ENCODE assay signal across 8 mouse cellular contexts in genomic region chr6:34910371-34911219, GRCm38 (mm10). TPM values are rescaled to one million over a fixed set of nuclear protein-coding genes. Genes with fewer than 3 reads are reported as not detected.
DNase-seq lines count a peak whose midpoint lies in the region; ATAC-seq lines count a peak whose summit lies in the region.

Gene Wdr91, minus strand, starts transcription at chr6:34910876.

- DNase-seq in CD8-positive naive resting alpha-beta T cell, adult 2 months (ENCODE audit: low read depth in 2 of 2, low spot score in 2 of 2), result peak; percentile 89 to 93
- DNase-seq in c-Kit-positive CD71-negative TER-119-negative erythroid progenitor cells, embryonic 14.5 days (ENCODE audit: low read depth), result peak; percentile 81
- DNase-seq in forebrain, embryonic 11.5 days (ENCODE audit: low spot score), result peak; percentile 99
- peak; percentile 94 to 99 for DNase-seq in kidney, postnatal 36 days
- peak; percentile 69 for DNase-seq in telencephalon, adult 2 months (ENCODE audit: low read depth, low spot score)

- peak; percentile 93 for ATAC-seq in forebrain, embryonic 11.5 days (replicated peaks; ENCODE audit: low FRiP score)
- peak; percentile 95 for ATAC-seq in heart, embryonic 16.5 days (replicated peaks; ENCODE audit: extremely low read depth, insufficient read depth, low FRiP score)
- peak; percentile 71 for ATAC-seq in liver, embryonic 15.5 days (ENCODE audit: insufficient read depth)
- peak; percentile 93 for ATAC-seq in neural tube, embryonic 12.5 days (ENCODE audit: low FRiP score, low read depth)

- under 1% methylated on average over 49 of the region's 64 CpGs for WGBS in forebrain, embryonic 11.5 days
- under 1% methylated on average over 63 of the region's 64 CpGs for WGBS in heart, embryonic 16.5 days
- WGBS in liver, embryonic 15.5 days (ENCODE audit: insufficient replicate concordance), result under 1% methylated on average over 64 of the region's 64 CpGs
- WGBS in neural tube, embryonic 12.5 days, result under 1% methylated on average over 64 of the region's 64 CpGs

- H3K4me1 ChIP-seq in forebrain, embryonic 11.5 days (replicated peaks; ENCODE audit: control insufficient read depth, insufficient read depth, low read length), result no peaks in the 10 kb centered on the region
- H3K4me1 ChIP-seq in heart, embryonic 16.5 days (ENCODE audit: control insufficient read depth, insufficient read depth, low read length), result peaks cover 16% of the 10 kb centered on the region
- peaks cover 68% of the 10 kb centered on the region for H3K4me1 ChIP-seq in liver, embryonic 15.5 days (replicated peaks)
- H3K4me1 ChIP-seq in neural tube, embryonic 12.5 days, result peaks cover 9% of the 10 kb centered on the region

- H3K9me3 ChIP-seq in forebrain, embryonic 11.5 days (ENCODE audit: control insufficient read depth, low read length), result no peaks in the 10 kb centered on the region
- H3K9me3 ChIP-seq in heart, embryonic 16.5 days (replicated peaks; ENCODE audit: control insufficient read depth, low read length), result no peaks in the 10 kb centered on the region
- no peaks in the 10 kb centered on the region for H3K9me3 ChIP-seq in liver, embryonic 15.5 days (replicated peaks)
- H3K9me3 ChIP-seq in neural tube, embryonic 12.5 days, result no peaks in the 10 kb centered on the region

- H3K9ac ChIP-seq in forebrain, embryonic 11.5 days (ENCODE audit: low read length), result peak within 1 kb of the TSS; percentile 70
- H3K9ac ChIP-seq in heart, embryonic 16.5 days (ENCODE audit: low read length), result peak within 1 kb of the TSS; percentile 80
- peak within 1 kb of the TSS; percentile 82 for H3K9ac ChIP-seq in liver, embryonic 15.5 days
- H3K9ac ChIP-seq in neural tube, embryonic 12.5 days, result peak within 1 kb of the TSS; percentile 69

- H3K27me3 ChIP-seq in forebrain, embryonic 11.5 days (ENCODE audit: control insufficient read depth, insufficient read depth, low read length), result no peaks in the 10 kb centered on the region
- no peaks in the 10 kb centered on the region for H3K27me3 ChIP-seq in heart, embryonic 16.5 days (ENCODE audit: control insufficient read depth, insufficient read depth, low read length)
- H3K27me3 ChIP-seq in liver, embryonic 15.5 days, result no peaks in the 10 kb centered on the region
- H3K27me3 ChIP-seq in neural tube, embryonic 12.5 days (replicated peaks), result no peaks in the 10 kb centered on the region

- H3K4me2 ChIP-seq in forebrain, embryonic 11.5 days (ENCODE audit: low read depth, low read length, severe bottlenecking), result peak within 1 kb of the TSS; percentile 58
- peak within 1 kb of the TSS; percentile 77 for H3K4me2 ChIP-seq in heart, embryonic 16.5 days (ENCODE audit: low read depth, low read length)
- H3K4me2 ChIP-seq in liver, embryonic 15.5 days, result peak within 1 kb of the TSS; percentile 77
- peak within 1 kb of the TSS; percentile 77 for H3K4me2 ChIP-seq in neural tube, embryonic 12.5 days (replicated peaks)

- no peaks in the 10 kb centered on the region; the same call in 1 of the 2 replicates for H3K36me3 ChIP-seq in forebrain, embryonic 11.5 days (ENCODE audit: control insufficient read depth, insufficient read depth, low read length)
- peaks cover 19% of the 10 kb centered on the region for H3K36me3 ChIP-seq in heart, embryonic 16.5 days (ENCODE audit: control insufficient read depth, insufficient read depth)
- peaks cover 28% of the 10 kb centered on the region for H3K36me3 ChIP-seq in liver, embryonic 15.5 days (replicated peaks)
- peaks cover 22% of the 10 kb centered on the region for H3K36me3 ChIP-seq in neural tube, embryonic 12.5 days

- H3K27ac ChIP-seq in forebrain, embryonic 11.5 days (ENCODE audit: low read depth, low read length), result peak within 1 kb of the TSS; percentile 50; the same call in 1 of the 2 replicates
- peak within 1 kb of the TSS; percentile 87 for H3K27ac ChIP-seq in heart, embryonic 16.5 days (ENCODE audit: low read length)
- H3K27ac ChIP-seq in liver, embryonic 15.5 days (replicated peaks), result peak within 1 kb of the TSS; percentile 96
- no peak within 1 kb of the TSS for H3K27ac ChIP-seq in neural tube, embryonic 12.5 days

- H3K4me3 ChIP-seq in forebrain, embryonic 11.5 days (ENCODE audit: low read depth, low read length), result peak within 1 kb of the TSS; percentile 63
- H3K4me3 ChIP-seq in heart, embryonic 16.5 days (ENCODE audit: low read length), result peak within 1 kb of the TSS; percentile 83
- H3K4me3 ChIP-seq in liver, embryonic 15.5 days (replicated peaks), result peak within 1 kb of the TSS; percentile 83
- peak within 1 kb of the TSS; percentile 76 for H3K4me3 ChIP-seq in neural tube, embryonic 12.5 days

RNA-seq across cellular contexts. Expression of gene Wdr91, which starts in this region (rescaled TPM):
- 12.3 and 12.9 TPM in 2 replicates for polyA plus RNA-seq in forebrain, embryonic 11.5 days (2014; fragmentation: Nextera tagmentation; extraction: Ambion mirVana)
- polyA plus RNA-seq in heart, embryonic 16.5 days (2015; fragmentation: Nextera tagmentation; extraction: Ambion mirVana), result 8.3 and 9.5 TPM in 2 replicates
- polyA plus RNA-seq in liver, embryonic 15.5 days (2015; fragmentation: Nextera tagmentation; extraction: Ambion mirVana), result 10.2 and 11.0 TPM in 2 replicates
- polyA plus RNA-seq in neural tube, embryonic 12.5 days (2016; fragmentation: Nextera tagmentation; extraction: Ambion mirVana), result 13.1 and 14.0 TPM in 2 replicates
